Mouse (Mus musculus): ENCODE measurements around the gene Srrm4. TPM values are rescaled to one million over a fixed set of nuclear protein-coding genes. Genes with fewer than 3 reads are reported as not detected.

Srrm4 gene
- polyA plus RNA-seq, 1 experiment from 2014 or later: 0.88 TPM

DNA sequence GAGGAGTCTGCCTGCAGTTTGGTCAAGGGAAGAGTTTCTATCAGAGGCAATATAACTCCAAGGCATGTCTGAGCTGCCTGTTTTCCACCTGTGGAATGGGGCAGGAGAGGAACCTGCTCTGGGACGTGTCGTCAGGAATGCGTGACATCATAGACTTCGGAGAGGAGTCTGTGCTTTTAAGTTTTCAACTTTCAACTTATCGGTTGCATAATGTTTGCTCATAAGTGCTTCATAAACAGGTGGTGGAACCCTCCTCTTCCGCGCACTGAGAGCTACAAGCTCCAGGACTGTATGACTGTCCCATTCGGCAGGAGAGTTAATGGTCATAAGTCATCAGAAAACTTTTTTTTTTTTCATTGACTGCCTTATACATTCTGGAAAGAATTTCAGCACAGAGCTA, 167.9 kb downstream of the Srrm4 start:
- no peak for ATAC-seq (ENCODE audit: insufficient number of reproducible peaks, insufficient read depth, low FRiP score, low read depth)
- H3K27me3 ChIP-seq (ENCODE audit: control insufficient read depth, insufficient read depth, low read length): no peaks in the 10 kb centered on the region
- H3K36me3 ChIP-seq (ENCODE audit: control insufficient read depth, insufficient read depth, low read length): no peaks in the 10 kb centered on the region
- peaks cover 23 to 35% of the 10 kb centered on the region in 2 experiments for H3K4me1 ChIP-seq (ENCODE audit: control insufficient read depth in 2 of 2, insufficient read depth in 2 of 2, low read length in 2 of 2)
- no peak overlapping the region for H3K9ac ChIP-seq (ENCODE audit: low read length)
- no peaks in the 10 kb centered on the region for H3K9me3 ChIP-seq (ENCODE audit: control insufficient read depth, low read length)
- H3K4me3 ChIP-seq (ENCODE audit: control insufficient read depth in 1 of 2, insufficient read depth in 1 of 2, low read depth in 1 of 2, low read length in 2 of 2): no peak overlapping the region
- WGBS: 76% methylated on average over 8 of the region's 8 CpGs
- H3K27ac ChIP-seq (replicated peaks in 1 of 2; ENCODE audit: control insufficient read depth in 1 of 2, insufficient read depth in 1 of 2, low read depth in 2 of 2, low read length in 2 of 2): peak overlapping the region in 1 of 2 experiments; percentile 88; a peak in 1 of 4 replicates
- no peak overlapping the region for H3K4me2 ChIP-seq (ENCODE audit: low read length)

DNA sequence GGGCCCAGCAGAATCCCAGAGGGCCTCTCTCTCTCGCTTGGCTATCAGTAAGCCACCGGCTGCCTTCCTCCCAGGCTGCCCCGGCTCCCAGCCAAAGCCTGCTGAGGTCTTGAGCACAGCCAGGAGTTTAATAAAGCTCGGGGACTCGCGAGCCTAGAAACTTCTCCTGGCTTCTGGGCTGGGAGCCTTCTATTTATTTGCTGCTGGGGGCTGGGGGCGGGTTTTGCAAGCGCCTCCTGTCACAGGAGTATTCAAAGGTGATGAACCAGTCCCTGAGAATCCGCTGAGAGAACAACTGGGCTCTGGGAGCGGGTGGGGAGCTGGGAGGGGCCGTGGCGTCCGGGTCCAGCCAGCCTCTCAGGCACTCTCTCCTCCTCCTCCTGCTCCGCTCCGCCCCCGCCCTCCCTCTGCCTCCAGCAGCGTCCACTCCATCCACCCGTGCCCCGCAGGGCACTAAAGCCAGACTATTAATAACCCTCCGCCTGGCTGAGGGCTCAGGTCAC, 168.9 kb downstream of the Srrm4 start, which contains the start of gene Hspb8:
Gene Hspb8, minus strand, starts transcription at position 166 of the 503 bp plus-strand sequence.
- H3K27ac ChIP-seq (replicated peaks in 1 of 2; ENCODE audit: control insufficient read depth in 1 of 2, insufficient read depth in 1 of 2, low read depth in 2 of 2, low read length in 2 of 2): peak within 1 kb of the TSS; percentile 88 to 89
- H3K4me2 ChIP-seq (ENCODE audit: low read length): peak within 1 kb of the TSS; percentile 75
- H3K4me3 ChIP-seq (ENCODE audit: control insufficient read depth in 1 of 2, insufficient read depth in 1 of 2, low read depth in 1 of 2, low read length in 2 of 2): peak within 1 kb of the TSS; percentile 50 to 56
- peak within 1 kb of the TSS; percentile 81 for H3K9ac ChIP-seq (ENCODE audit: low read length)
- WGBS: under 1% methylated on average over 17 of the region's 20 CpGs
- no peaks in the 10 kb centered on the region for H3K9me3 ChIP-seq (ENCODE audit: control insufficient read depth, low read length)
- no peaks in the 10 kb centered on the region for H3K27me3 ChIP-seq (ENCODE audit: control insufficient read depth, insufficient read depth, low read length)
- ATAC-seq (ENCODE audit: insufficient number of reproducible peaks, insufficient read depth, low FRiP score, low read depth): peak; percentile 83
- no peaks in the 10 kb centered on the region for H3K36me3 ChIP-seq (ENCODE audit: control insufficient read depth, insufficient read depth, low read length)
- H3K4me1 ChIP-seq (ENCODE audit: control insufficient read depth in 2 of 2, insufficient read depth in 2 of 2, low read length in 2 of 2): peaks cover 18 to 37% of the 10 kb centered on the region in 2 experiments

DNA sequence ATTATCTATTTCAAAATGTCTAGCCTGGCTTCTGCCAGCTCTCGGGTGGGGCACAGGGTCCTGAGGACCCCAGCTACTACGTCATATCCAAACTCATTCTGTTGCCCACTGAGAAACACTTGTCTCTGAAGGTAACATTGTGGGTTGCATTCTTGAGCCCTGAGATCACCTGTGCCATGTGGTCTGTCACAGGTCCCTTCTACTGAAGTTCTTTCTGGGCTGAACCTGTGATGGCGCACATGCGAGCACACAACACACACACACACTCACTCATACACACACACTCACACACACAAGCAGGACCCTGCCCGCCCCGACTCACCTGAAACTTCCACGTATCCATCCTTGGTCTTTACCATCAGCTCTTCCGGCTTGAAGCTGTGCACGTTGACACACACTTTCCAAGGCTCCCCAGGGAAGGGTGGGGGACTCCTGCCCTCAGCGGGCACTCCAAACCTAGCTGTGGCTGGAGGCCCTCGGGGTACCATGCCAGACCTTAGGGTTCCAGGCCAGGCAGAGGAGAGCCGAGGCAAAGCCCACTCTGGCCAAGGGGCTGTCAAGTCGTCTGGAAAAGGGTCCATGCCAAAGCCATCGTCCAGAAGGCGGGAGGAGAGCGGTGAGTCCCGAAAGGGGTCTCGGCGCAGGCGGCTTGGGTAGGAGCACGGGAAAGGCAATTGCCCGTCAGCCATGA, 169.7 kb downstream of the Srrm4 start:
- H3K9me3 ChIP-seq (ENCODE audit: control insufficient read depth, low read length): no peaks in the 10 kb centered on the region
- WGBS: 19% methylated on average over 22 of the region's 22 CpGs
- peak overlapping the region; percentile 81 for H3K9ac ChIP-seq (ENCODE audit: low read length)
- peaks cover 7% of the 10 kb centered on the region; the same call in 1 of the 2 replicates for H3K36me3 ChIP-seq (ENCODE audit: control insufficient read depth, insufficient read depth, low read length)
- ATAC-seq (ENCODE audit: insufficient number of reproducible peaks, insufficient read depth, low FRiP score, low read depth): no peak; the same call in 1 of the 2 replicates
- peaks cover 17 to 34% of the 10 kb centered on the region in 2 experiments for H3K4me1 ChIP-seq (ENCODE audit: control insufficient read depth in 2 of 2, insufficient read depth in 2 of 2, low read length in 2 of 2)
- H3K27ac ChIP-seq (replicated peaks in 1 of 2; ENCODE audit: control insufficient read depth in 1 of 2, insufficient read depth in 1 of 2, low read depth in 2 of 2, low read length in 2 of 2): peak overlapping the region; percentile 88 to 89
- peak overlapping the region; percentile 75 for H3K4me2 ChIP-seq (ENCODE audit: low read length)
- no peaks in the 10 kb centered on the region for H3K27me3 ChIP-seq (ENCODE audit: control insufficient read depth, insufficient read depth, low read length)
- H3K4me3 ChIP-seq (ENCODE audit: control insufficient read depth in 1 of 2, insufficient read depth in 1 of 2, low read depth in 1 of 2, low read length in 2 of 2): peak overlapping the region; percentile 50 to 56

DNA sequence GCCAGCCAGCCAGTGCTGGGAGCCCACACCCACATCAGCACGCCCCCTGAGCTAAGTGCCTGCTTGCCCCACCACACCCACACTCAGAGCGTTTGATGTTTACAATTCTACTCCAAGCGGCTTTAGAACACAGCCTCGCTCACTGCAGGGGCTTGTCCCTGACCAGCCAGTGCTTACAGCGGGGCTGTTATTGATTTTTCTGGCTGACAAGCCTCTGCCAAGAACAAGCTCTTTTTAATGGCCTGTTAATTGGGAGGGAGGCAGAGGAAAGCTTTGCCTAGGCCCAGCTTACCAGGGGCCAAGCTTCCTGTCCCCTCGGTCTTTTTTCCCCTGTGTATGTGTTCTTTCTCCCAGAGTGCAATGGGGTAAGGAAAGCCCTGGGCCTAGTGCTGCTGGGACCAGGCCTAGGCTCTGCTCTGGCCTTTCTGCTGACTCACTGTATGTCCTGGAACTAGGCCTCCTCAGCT, 170.8 kb downstream of the Srrm4 start:
- peak overlapping the region; percentile 75 to 76 for H3K27ac ChIP-seq (replicated peaks in 1 of 2; ENCODE audit: control insufficient read depth in 1 of 2, insufficient read depth in 1 of 2, low read depth in 2 of 2, low read length in 2 of 2)
- H3K9ac ChIP-seq (ENCODE audit: low read length): peak overlapping the region; percentile 58
- no peak for ATAC-seq (ENCODE audit: insufficient number of reproducible peaks, insufficient read depth, low FRiP score, low read depth)
- H3K4me1 ChIP-seq (ENCODE audit: control insufficient read depth in 2 of 2, insufficient read depth in 2 of 2, low read length in 2 of 2): peaks cover 19 to 46% of the 10 kb centered on the region in 2 experiments
- no peaks in the 10 kb centered on the region for H3K27me3 ChIP-seq (ENCODE audit: control insufficient read depth, insufficient read depth, low read length)
- peak overlapping the region; percentile 33 to 43 for H3K4me3 ChIP-seq (ENCODE audit: control insufficient read depth in 1 of 2, insufficient read depth in 1 of 2, low read depth in 1 of 2, low read length in 2 of 2)
- H3K4me2 ChIP-seq (ENCODE audit: low read length): peak overlapping the region; percentile 56
- peaks cover 8% of the 10 kb centered on the region; the same call in 1 of the 2 replicates for H3K36me3 ChIP-seq (ENCODE audit: control insufficient read depth, insufficient read depth, low read length)
- WGBS: 19% methylated on average over 6 of the region's 6 CpGs
- H3K9me3 ChIP-seq (ENCODE audit: control insufficient read depth, low read length): no peaks in the 10 kb centered on the region

DNA sequence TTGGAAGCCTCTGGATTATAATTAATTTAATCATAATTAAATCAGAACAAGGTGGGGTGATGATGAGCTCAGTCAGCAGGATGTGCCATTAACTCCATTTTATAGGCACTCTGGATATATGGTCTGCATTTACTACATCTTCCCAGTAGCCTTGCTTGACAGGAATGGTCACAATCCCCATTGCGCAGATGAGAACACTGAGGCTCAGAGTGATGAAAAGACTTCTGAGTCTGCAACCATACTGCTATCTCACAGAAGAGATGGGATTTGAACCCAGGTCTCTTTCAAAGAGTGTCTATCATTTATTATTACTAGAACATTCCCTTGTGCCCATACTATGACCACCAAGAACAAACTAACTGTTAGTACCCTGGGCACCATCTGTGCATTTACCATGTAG, 171.4 kb downstream of the Srrm4 start:
- no peaks in the 10 kb centered on the region for H3K9me3 ChIP-seq (ENCODE audit: control insufficient read depth, low read length)
- no peak for ATAC-seq (ENCODE audit: insufficient number of reproducible peaks, insufficient read depth, low FRiP score, low read depth)
- 100% methylated on average over 1 of the region's 1 CpGs for WGBS
- peak overlapping the region; percentile 58 for H3K9ac ChIP-seq (ENCODE audit: low read length)
- peaks cover 13% of the 10 kb centered on the region for H3K36me3 ChIP-seq (ENCODE audit: control insufficient read depth, insufficient read depth, low read length)
- peak overlapping the region; percentile 56 for H3K4me2 ChIP-seq (ENCODE audit: low read length)
- H3K4me1 ChIP-seq (ENCODE audit: control insufficient read depth in 2 of 2, insufficient read depth in 2 of 2, low read length in 2 of 2): peaks cover 24 to 46% of the 10 kb centered on the region in 2 experiments
- H3K27ac ChIP-seq (replicated peaks in 1 of 2; ENCODE audit: control insufficient read depth in 1 of 2, insufficient read depth in 1 of 2, low read depth in 2 of 2, low read length in 2 of 2): peak overlapping the region; percentile 75 to 76; a peak in 3 of 4 replicates
- H3K4me3 ChIP-seq (ENCODE audit: control insufficient read depth in 1 of 2, insufficient read depth in 1 of 2, low read depth in 1 of 2, low read length in 2 of 2): peak overlapping the region; percentile 33 to 43; a peak in 3 of 4 replicates
- H3K27me3 ChIP-seq (ENCODE audit: control insufficient read depth, insufficient read depth, low read length): no peaks in the 10 kb centered on the region

DNA sequence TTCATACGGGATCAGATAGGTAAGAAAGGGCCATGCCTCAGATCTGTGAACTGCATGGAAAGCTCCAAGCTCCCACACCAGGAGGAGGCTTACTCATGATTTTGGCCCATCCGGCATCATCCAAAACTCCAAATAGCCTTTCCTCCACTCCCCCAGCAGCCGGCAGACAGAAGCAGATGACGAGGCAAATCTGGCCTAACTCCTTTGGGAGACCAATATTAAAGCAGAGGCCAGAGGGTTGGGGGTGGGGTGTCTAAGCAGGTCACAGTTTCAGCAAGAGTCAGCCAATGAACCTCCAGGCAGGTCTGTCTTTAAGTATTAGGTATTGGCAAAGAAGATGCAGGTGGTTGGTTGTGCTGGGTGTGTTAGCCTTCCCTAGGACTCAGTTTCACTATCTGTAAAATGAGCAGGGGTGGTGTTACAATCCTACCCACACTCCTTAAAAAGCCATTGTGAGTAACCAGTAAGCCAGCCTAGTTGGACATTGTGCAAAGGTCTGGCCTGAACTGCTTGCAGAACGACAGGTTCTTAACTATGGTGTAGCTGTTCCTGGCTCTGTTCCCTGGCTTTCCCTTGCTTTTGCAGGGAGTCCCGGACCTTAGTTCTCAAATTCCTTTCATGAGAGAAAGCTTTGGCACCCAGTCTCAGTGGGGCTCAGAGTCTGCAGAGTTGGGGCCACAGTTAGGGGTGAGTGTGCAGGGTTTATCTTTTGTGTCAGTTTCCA, 172.1 kb downstream of the Srrm4 start:
- H3K4me3 ChIP-seq (ENCODE audit: control insufficient read depth in 1 of 2, insufficient read depth in 1 of 2, low read depth in 1 of 2, low read length in 2 of 2): peak overlapping the region; percentile 29 to 33
- ATAC-seq (ENCODE audit: insufficient number of reproducible peaks, insufficient read depth, low FRiP score, low read depth): no peak
- H3K4me2 ChIP-seq (ENCODE audit: low read length): peak overlapping the region; percentile 56
- WGBS: 30% methylated on average over 6 of the region's 6 CpGs
- H3K27ac ChIP-seq (replicated peaks in 1 of 2; ENCODE audit: control insufficient read depth in 1 of 2, insufficient read depth in 1 of 2, low read depth in 2 of 2, low read length in 2 of 2): peak overlapping the region; percentile 12 to 34; a peak in 2 of 4 replicates
- peak overlapping the region; percentile 62 for H3K9ac ChIP-seq (ENCODE audit: low read length)
- peaks cover 24 to 46% of the 10 kb centered on the region in 2 experiments for H3K4me1 ChIP-seq (ENCODE audit: control insufficient read depth in 2 of 2, insufficient read depth in 2 of 2, low read length in 2 of 2)
- H3K9me3 ChIP-seq (ENCODE audit: control insufficient read depth, low read length): no peaks in the 10 kb centered on the region
- H3K36me3 ChIP-seq (ENCODE audit: control insufficient read depth, insufficient read depth, low read length): peaks cover 20% of the 10 kb centered on the region
- no peaks in the 10 kb centered on the region for H3K27me3 ChIP-seq (ENCODE audit: control insufficient read depth, insufficient read depth, low read length)

DNA sequence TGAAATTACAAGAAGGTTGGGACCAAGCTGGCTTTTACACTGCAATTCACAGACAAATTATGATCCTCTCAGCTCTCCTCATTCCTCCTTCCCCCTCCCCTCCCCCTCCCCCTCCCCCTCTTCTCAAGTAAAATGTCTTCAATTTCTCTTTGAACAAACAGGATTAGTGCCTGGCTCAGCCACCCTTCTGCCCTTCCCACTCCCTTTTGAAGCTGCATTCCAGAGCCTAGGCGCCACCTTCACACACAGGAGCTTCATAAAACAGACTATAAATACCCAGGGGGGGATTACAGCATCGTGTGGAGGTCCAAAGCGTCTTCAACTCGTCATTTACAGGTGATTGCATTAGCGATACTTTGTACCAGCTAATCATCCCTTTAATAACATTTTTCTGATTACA, 175.4 kb downstream of the Srrm4 start:
- peak overlapping the region; percentile 44 to 51; a peak in 3 of 4 replicates for H3K27ac ChIP-seq (replicated peaks in 1 of 2; ENCODE audit: control insufficient read depth in 1 of 2, insufficient read depth in 1 of 2, low read depth in 2 of 2, low read length in 2 of 2)
- ATAC-seq (ENCODE audit: insufficient number of reproducible peaks, insufficient read depth, low FRiP score, low read depth): no peak
- H3K9me3 ChIP-seq (ENCODE audit: control insufficient read depth, low read length): no peaks in the 10 kb centered on the region
- H3K9ac ChIP-seq (ENCODE audit: low read length): peak overlapping the region; percentile 44; the same call in 1 of the 2 replicates
- H3K4me2 ChIP-seq (ENCODE audit: low read length): peak overlapping the region; percentile 42
- H3K36me3 ChIP-seq (ENCODE audit: control insufficient read depth, insufficient read depth, low read length): peaks cover 38% of the 10 kb centered on the region
- peaks cover 33 to 59% of the 10 kb centered on the region in 2 experiments for H3K4me1 ChIP-seq (ENCODE audit: control insufficient read depth in 2 of 2, insufficient read depth in 2 of 2, low read length in 2 of 2)
- H3K27me3 ChIP-seq (ENCODE audit: control insufficient read depth, insufficient read depth, low read length): no peaks in the 10 kb centered on the region
- no peak overlapping the region for H3K4me3 ChIP-seq (ENCODE audit: control insufficient read depth in 1 of 2, insufficient read depth in 1 of 2, low read depth in 1 of 2, low read length in 2 of 2)
- WGBS: 28% methylated on average over 5 of the region's 5 CpGs

Data from heart, embryonic 14.5 days (tissue).